Comparison of ENCODE assay signal across 11 mouse cellular contexts in the genomic region with DNA sequence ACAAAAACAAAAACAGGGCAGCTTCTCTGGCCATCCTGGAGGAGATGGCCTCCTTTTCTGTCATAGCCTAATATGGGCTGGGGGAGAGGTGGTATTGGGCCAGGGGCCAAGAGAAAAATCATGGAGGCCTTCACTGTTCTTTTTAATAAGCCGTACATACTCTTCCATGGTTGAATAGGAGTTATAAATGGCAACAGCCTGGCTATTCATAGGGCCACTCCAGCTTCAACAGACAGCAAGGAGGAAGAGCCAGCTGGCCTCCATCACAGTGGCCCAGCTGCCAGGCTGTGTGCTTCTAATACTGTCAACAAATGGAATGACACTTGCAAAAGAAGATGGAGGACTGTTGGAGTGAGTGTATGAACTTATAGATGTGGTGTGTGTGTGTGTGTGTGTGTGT. TPM values are rescaled to one million over a fixed set of nuclear protein-coding genes. Genes with fewer than 3 reads are reported as not detected.
DNase-seq lines count a peak whose midpoint lies in the region; ATAC-seq and TF ChIP-seq lines count a peak whose summit lies in the region.
"Had no signal": no experiment of that assay in that cellular context is flagged by ENCODE, and none has a peak within 500 bp of the region (broad histone marks: within the 10 kb centered on the region; RNA-seq: fewer than 3 reads in every experiment).

No protein-coding gene starts in this region.

- H3K4me1 ChIP-seq in lung, postnatal 0 days (ENCODE audit: insufficient read depth, low read depth, low read length) = no peaks in the 10 kb centered on the region
- H3K4me1 ChIP-seq in lung, adult 2 months (ENCODE audit: control insufficient read depth, insufficient read depth, low read length) = no peaks in the 10 kb centered on the region
- peaks cover 57% of the 10 kb centered on the region for H3K4me1 ChIP-seq in heart, embryonic 12.5 days (replicated peaks)
- H3K4me1 ChIP-seq: liver, embryonic 12.5 days had no signal

- no peak for TF ChIP-seq EP300 in lung, postnatal 0 days (IDR thresholded peaks at IDR 0.05)

- H3K4me3 ChIP-seq in lung, postnatal 0 days (ENCODE audit: low read depth, low read length) = no peak overlapping the region
- H3K4me3 ChIP-seq in lung, adult 2 months (replicated peaks; ENCODE audit: extremely low read depth, low read depth, low read length) = no peak overlapping the region
- H3K4me3 ChIP-seq in heart, embryonic 12.5 days = no peak overlapping the region
- H3K4me3 ChIP-seq: intestine, embryonic 15.5 days; layer of hippocampus, adult 2 months; liver, embryonic 12.5 days had no signal

- H3K9me3 ChIP-seq in lung, postnatal 0 days (ENCODE audit: low read length) = no peaks in the 10 kb centered on the region
- H3K9me3 ChIP-seq in heart, embryonic 12.5 days (replicated peaks) = no peaks in the 10 kb centered on the region
- H3K9me3 ChIP-seq: intestine, embryonic 15.5 days; liver, embryonic 12.5 days had no signal

- intact Hi-C loops in gastrocnemius, postnatal 14 days (cut with DNase I; ENCODE audit: low total_unique reads) = no loop called here
- intact Hi-C loops in gastrocnemius, postnatal 36 days (cut with DNase I) = no loop called here

- no peaks in the 10 kb centered on the region for H3K27me3 ChIP-seq in lung, postnatal 0 days (replicated peaks; ENCODE audit: insufficient read depth, low read length)
- no peaks in the 10 kb centered on the region for H3K27me3 ChIP-seq in heart, embryonic 12.5 days (replicated peaks)
- H3K27me3 ChIP-seq: intestine, embryonic 15.5 days; liver, embryonic 12.5 days had no signal

- H3K4me2 ChIP-seq in lung, postnatal 0 days (replicated peaks; ENCODE audit: low read depth, low read length) = no peak overlapping the region
- no peak overlapping the region for H3K4me2 ChIP-seq in heart, embryonic 12.5 days
- H3K4me2 ChIP-seq: intestine, embryonic 15.5 days; liver, embryonic 12.5 days had no signal

- TF ChIP-seq POLR2A in lung, adult 2 months (IDR thresholded peaks at IDR 0.05; ENCODE audit: borderline replicate concordance, extremely low read depth, low read depth, low read length) = no peak

- peak; percentile 31 for DNase-seq in gastrocnemius, postnatal 14 days
- no peak for DNase-seq in gastrocnemius, postnatal 36 days
- peak; percentile 51 for DNase-seq in lung, postnatal 0 days (ENCODE audit: low spot score)
- DNase-seq in lung, adult 2 months = no peak
- peak; percentile 21 for DNase-seq in lung, postnatal 10 days
- DNase-seq in kidney, postnatal 36 days = no peak
- DNase-seq: thymus, adult 18-20 months had no signal

- TF ChIP-seq CTCF in lung, postnatal 0 days (IDR thresholded peaks at IDR 0.05) = no peak
- TF ChIP-seq CTCF in lung, adult 2 months (IDR thresholded peaks at IDR 0.05; ENCODE audit: insufficient read depth, low read length) = no peak

- 47% methylated on average over 1 of the region's 1 CpGs for WGBS in lung, postnatal 0 days
- 52% methylated on average over 1 of the region's 1 CpGs for WGBS in lung, adult 2 months
- WGBS in heart, embryonic 12.5 days = 50% methylated on average over 1 of the region's 1 CpGs

- peak; percentile 66 for ATAC-seq in lung, postnatal 0 days
- 0 out of 2 replicates have a peak, but pooled peaks have one; percentile 13 for ATAC-seq in heart, embryonic 12.5 days (ENCODE audit: insufficient number of reproducible peaks, low FRiP score)
- ATAC-seq: intestine, embryonic 15.5 days; liver, embryonic 12.5 days had no signal

- H3K36me3 ChIP-seq in lung, postnatal 0 days (ENCODE audit: insufficient read depth, low read length) = no peaks in the 10 kb centered on the region
- H3K36me3 ChIP-seq in heart, embryonic 12.5 days = peaks cover 9% of the 10 kb centered on the region

- no peak overlapping the region for H3K27ac ChIP-seq in lung, postnatal 0 days (ENCODE audit: low read length)
- H3K27ac ChIP-seq in heart, embryonic 12.5 days (ENCODE audit: poor library complexity, severe bottlenecking) = peak overlapping the region; percentile 56
- H3K27ac ChIP-seq: intestine, embryonic 15.5 days; layer of hippocampus, adult 2 months; liver, embryonic 12.5 days had no signal

- no peak overlapping the region for H3K9ac ChIP-seq in lung, postnatal 0 days (replicated peaks; ENCODE audit: low read depth)
- no peak overlapping the region for H3K9ac ChIP-seq in heart, embryonic 12.5 days
- H3K9ac ChIP-seq: intestine, embryonic 15.5 days; liver, embryonic 12.5 days had no signal

RNA-seq across cellular contexts. Expression of gene Grb10, which starts 41.4 kb away (rescaled TPM):
- 100 to 1,000 TPM; 245 to 266 TPM for total RNA-seq in gastrocnemius, postnatal 14 days (2021)
- 10 to 100 TPM; 47.5 to 62.4 TPM for total RNA-seq in gastrocnemius, postnatal 36 days (2021)
- 86.9 and 92.2 TPM in 2 replicates for polyA plus RNA-seq in lung, postnatal 0 days (2015; fragmentation: Nextera tagmentation; extraction: Ambion mirVana)
- polyA plus RNA-seq in lung, adult 2 months (2012; rRNA removed) = 23.7 and 27.4 TPM in 2 replicates
- polyA plus RNA-seq in heart, embryonic 12.5 days (2016; fragmentation: Nextera tagmentation; extraction: Ambion mirVana) = 817 and 830 TPM in 2 replicates

Comparison
In these comparisons a context has a peak if more than half of its experiments do, and no peak if none do; other contexts are left out.
1. DNase-seq: peak in gastrocnemius, postnatal 14 days (single experiment), lung, postnatal 0 days (single experiment) and lung, postnatal 10 days (single experiment); none in gastrocnemius, postnatal 36 days (0 of 2), lung, adult 2 months (single experiment) and kidney, postnatal 36 days (0 of 2).